Mouse (Mus musculus) mouse embryonic stem cell (cell line): ENCODE data around the gene Trrap.

Experiments
- in situ Hi-C, 2 experiments: fragments of 300-500 bp; cut with MboI; formaldehyde crosslinking; loops; 1 replicate in 1 of 2; 3 replicates in 1 of 2; pipeline ENCODE4 v1.14.3; 2019 to 2020; ENCODE audit warnings: low sequenced_read_pairs in 2 of 2, low pct_unique_long_range_greater_than_20kb in 1 of 2, mixed read lengths in 1 of 2; ENCODE audit not compliant: unreplicated experiment in 1 of 2

Gene Trrap

GRCm38 (mm10) chr5:144853931-144854330 is 86.4 kb downstream of the Trrap start:
- in situ Hi-C loops, result loop anchor here in 1 of 2 experiments (10.0 kb wide), 1 partner anchor 131 kb away; no protein-coding TSS in a partner anchor

- in situ Hi-C loops, result loop anchor here in 1 of 2 experiments (10.0 kb wide), 1 partner anchor 129 kb away; no protein-coding TSS in a partner anchor
Measured at GRCm38 (mm10) chr5:144855936-144856335, 88.4 kb downstream of the Trrap start.

- in situ Hi-C loops, result loop anchor here in 1 of 2 experiments (10.0 kb wide), 1 partner anchor 126 kb away; no protein-coding TSS in a partner anchor
Measured at GRCm38 (mm10) chr5:144858527-144858926, 91.0 kb downstream of the Trrap start.

- in situ Hi-C loops, result loop anchor here in 1 of 2 experiments (10.0 kb wide), 1 partner anchor 126 kb away; no protein-coding TSS in a partner anchor
Measured at GRCm38 (mm10) chr5:144859284-144859683, 91.8 kb downstream of the Trrap start.

- in situ Hi-C loops, result no loop called here
Measured at GRCm38 (mm10) chr5:144860913-144861312, 93.4 kb downstream of the Trrap start.

- in situ Hi-C loops, result no loop called here
Measured at GRCm38 (mm10) chr5:144866923-144867322, 99.4 kb downstream of the Trrap start.

- in situ Hi-C loops, result no loop called here
Measured at GRCm38 (mm10) chr5:144869466-144869865, 101.9 kb downstream of the Trrap start.

- in situ Hi-C loops, result no loop called here
Measured at GRCm38 (mm10) chr5:144870782-144871181, 103.2 kb downstream of the Trrap start.

- in situ Hi-C loops, result no loop called here
Measured at GRCm38 (mm10) chr5:144871775-144872174, 104.2 kb downstream of the Trrap start.

- in situ Hi-C loops, result no loop called here
Measured at GRCm38 (mm10) chr5:144872326-144872725, 104.8 kb downstream of the Trrap start.

- in situ Hi-C loops, result no loop called here
Measured at GRCm38 (mm10) chr5:144872867-144873266, 105.3 kb downstream of the Trrap start.

- in situ Hi-C loops, result no loop called here
Measured at GRCm38 (mm10) chr5:144875227-144875626, 107.7 kb downstream of the Trrap start.

GRCm38 (mm10) chr5:144875892-144876291 is 108.4 kb downstream of the Trrap start:
- in situ Hi-C loops, result no loop called here

GRCm38 (mm10) chr5:144877021-144877420 is 109.5 kb downstream of the Trrap start:
- in situ Hi-C loops, result no loop called here

GRCm38 (mm10) chr5:144881670-144882399 is 114.3 kb downstream of the Trrap start:
- in situ Hi-C loops, result loop anchor here in 1 of 2 experiments (10.0 kb wide), 1 partner anchor 103 kb away; no protein-coding TSS in a partner anchor

GRCm38 (mm10) chr5:144884629-144885217 is 117.2 kb downstream of the Trrap start:
- in situ Hi-C loops, result loop anchor here in 1 of 2 experiments (10.0 kb wide), 1 partner anchor 100 kb away; no protein-coding TSS in a partner anchor

GRCm38 (mm10) chr5:144885968-144886650 is 118.6 kb downstream of the Trrap start:
- in situ Hi-C loops, result loop anchor here in 1 of 2 experiments (10.0 kb wide), 1 partner anchor 99 kb away; no protein-coding TSS in a partner anchor

- in situ Hi-C loops, result no loop called here
Measured at GRCm38 (mm10) chr5:144891276-144891675, 123.7 kb downstream of the Trrap start.

GRCm38 (mm10) chr5:144897881-144898280 is 130.3 kb downstream of the Trrap start:
- in situ Hi-C loops, result no loop called here
